Mouse (Mus musculus) cerebellum, adult (tissue): ENCODE results near the gene Selenom.

Source experiments
- ATAC-seq: cut with Nextera tagmentation; 2 replicates; pipeline ENCODE4 v1.9.2; 2017; ENCODE audit warnings: mild to moderate bottlenecking, moderate library complexity, mixed read lengths; ENCODE audit not compliant: insufficient number of reproducible peaks, low FRiP score, low TSS enrichment

Gene Selenom

DNA sequence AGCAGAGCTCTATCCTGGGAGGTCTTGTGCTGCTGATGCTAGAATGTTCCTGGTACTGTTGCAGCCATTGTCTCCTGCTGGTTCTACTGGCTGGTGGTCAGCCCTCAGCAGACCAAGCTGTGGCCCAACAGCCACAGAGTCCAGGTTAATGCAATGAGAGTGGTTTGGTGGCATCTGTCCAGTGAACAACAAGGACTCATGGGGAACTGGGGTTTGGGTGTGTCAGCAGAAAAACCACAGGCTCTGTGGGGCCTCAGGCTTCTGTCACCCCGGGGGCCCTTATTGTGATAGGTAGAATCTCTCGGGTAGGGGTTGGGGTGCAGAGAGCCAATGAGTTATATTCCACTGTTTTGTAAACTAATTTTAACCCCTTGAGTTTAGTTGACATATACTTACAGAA, 4.2 kb upstream of the Selenom start:
- ATAC-seq: no peak

DNA sequence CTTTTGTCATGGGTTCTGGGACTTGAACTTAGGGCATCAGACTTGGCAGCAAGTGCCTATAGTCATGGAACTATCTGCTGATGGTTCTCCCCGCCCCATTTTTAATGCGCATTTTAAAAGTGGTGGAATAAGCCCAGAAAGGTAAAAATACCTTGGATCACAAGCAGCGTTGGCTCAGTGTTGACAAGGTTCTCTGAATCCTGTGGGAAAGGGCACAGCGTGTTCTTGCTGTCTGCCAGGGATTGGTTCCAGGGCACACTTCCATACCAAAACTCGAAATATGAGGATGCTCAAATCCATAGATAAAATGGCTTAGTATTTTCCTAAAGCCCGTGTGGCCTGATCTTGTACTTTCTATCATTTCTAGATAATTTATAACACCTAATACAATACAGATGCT, 1.2 kb upstream of the Selenom start:
- ATAC-seq: no peak

DNA sequence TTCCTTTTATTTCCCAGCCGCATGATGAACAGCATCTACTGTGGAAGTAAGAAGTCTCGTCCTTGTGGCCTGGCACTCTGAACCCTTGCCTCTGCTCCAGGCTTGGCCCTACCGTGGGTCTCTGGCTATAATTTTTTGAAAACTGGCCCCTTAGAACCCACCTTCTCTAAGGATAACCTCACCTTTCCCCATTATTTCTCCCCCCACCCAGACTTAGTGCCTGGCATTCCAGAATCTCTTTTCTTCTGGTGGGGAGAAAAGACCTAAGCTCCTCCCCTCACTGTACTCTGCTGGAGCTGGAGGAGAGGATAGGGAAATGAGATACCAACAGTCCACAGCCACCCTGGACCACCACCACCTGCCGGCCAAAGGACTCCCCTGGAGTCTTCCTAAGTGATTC, 732 bp downstream of the Selenom start:
- no peak for ATAC-seq

DNA sequence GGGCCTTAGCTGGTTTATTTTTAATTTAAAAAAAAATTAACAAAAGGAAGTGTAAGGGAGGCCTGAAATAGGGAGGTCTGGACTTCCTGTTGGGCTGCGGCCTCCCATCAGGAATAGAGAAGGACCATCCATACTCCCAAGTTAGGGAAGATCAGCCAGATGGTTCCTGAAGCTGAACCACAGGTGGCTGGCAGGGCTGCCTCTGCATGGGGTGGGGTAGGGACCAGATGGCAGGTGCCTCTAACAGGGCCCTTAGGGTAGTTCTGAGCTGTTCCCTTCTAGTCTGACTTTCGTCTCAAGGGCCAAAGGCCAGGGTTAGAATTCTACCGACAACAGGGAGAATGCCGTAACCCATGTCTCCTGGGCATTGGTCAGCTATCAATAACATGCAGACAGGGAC, 1.2 kb downstream of the Selenom start:
- peak; percentile 29; the same call in 1 of the 2 replicates for ATAC-seq

DNA sequence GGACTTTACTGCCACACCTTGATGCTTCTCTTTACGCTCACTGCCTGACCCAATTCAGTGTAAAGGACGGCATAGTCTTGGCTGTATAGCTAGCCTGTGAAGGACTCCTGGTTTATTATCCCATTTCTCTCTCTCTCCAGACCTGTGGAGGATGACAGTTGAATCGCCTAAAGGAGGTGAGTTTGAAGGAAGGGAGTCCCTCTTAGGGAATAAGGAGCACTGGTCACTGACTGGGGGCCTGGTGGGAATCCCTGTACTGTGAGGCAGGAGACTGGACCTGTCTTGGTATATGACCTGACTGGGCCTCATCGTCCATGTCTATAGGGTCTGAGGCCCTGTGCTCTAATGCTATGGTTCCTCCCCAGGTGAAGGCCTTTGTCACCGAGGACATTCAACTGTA, 1.6 kb downstream of the Selenom start:
- no peak for ATAC-seq

DNA sequence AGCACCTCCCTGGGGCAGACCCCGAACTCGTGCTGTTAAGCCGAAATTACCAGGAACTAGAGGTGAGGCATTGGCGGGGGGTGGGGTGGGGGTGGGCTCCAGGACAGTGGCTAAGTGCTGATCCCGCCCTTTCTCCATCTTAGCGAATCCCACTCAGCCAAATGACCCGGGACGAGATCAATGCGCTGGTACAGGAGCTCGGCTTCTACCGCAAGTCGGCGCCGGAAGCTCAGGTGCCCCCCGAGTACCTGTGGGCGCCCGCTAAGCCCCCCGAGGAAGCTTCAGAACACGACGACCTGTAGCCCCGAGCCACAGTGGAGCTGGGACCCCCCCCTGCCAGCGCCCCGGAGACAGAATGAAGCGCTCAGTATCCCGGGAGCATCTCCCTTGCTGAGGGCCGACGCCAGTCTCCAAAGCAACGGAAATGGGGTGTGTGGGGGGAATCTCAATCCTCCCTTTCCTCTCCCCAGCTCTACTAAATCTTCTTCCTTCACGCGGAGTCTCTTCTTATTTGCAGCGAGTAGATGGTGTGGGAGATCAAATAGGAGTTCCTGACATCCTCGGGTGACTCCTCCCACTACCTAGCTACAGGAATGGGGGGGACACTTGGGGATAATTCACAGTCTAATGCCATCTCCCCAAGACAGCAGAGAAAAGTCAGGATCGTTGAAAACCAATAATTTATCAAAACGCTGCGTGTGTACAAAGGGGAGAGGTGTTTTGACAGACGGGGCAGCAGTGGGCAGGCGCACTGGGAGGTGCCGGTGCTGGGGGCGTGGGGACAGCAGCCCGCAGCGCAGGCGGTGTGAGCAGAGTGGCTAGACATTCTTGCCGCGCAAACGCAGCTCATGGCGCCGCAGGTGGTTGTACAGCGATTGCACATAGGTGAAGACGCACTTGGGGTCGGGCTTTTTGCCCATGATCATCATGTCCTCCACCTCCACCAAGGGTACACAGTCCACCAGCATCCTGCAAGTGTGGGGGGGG, 2.7 kb downstream of the Selenom start:
- ATAC-seq: no peak

DNA sequence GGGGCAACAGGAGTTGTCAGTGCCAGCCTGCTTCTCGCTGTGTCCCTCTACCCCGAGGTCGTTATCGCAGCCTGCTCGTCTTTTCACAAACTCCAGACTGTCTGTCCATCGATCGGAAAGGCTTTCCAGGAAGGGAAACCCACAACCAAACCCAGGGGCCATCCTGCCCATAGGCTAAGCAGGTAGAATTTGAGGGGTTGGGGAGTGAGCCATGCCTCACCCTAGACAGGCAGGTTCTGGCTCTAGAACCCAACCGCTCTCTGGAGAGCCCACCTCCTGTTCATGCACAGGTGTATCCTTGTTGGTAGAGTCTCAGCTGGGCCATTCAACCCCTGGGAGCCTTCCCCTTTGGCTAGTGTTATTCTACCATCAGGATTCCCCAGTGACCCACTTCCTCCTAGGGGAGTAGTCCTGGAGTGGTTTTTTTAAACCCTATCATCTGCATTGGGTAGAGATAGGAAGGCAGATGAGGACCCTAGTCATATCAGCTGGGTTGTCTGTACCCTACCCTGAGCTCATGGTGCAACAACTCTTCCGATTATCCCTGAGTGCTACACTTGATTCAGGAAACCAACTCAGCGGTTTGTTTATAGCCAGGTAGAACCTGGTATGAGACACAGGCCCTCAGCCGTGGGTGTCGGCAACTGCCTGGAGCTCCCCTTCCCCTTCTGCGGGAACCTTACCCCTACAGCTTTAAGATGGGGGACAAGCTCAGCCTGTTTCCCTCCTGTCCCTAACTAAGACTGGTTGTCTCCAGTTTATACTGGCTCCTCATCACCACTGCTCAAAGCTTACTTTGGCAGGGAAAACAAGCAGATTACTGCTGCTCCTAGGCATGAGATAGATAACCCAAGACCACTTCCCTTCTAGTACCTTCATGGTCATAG, 3.6 kb downstream of the Selenom start:
- no peak for ATAC-seq

DNA sequence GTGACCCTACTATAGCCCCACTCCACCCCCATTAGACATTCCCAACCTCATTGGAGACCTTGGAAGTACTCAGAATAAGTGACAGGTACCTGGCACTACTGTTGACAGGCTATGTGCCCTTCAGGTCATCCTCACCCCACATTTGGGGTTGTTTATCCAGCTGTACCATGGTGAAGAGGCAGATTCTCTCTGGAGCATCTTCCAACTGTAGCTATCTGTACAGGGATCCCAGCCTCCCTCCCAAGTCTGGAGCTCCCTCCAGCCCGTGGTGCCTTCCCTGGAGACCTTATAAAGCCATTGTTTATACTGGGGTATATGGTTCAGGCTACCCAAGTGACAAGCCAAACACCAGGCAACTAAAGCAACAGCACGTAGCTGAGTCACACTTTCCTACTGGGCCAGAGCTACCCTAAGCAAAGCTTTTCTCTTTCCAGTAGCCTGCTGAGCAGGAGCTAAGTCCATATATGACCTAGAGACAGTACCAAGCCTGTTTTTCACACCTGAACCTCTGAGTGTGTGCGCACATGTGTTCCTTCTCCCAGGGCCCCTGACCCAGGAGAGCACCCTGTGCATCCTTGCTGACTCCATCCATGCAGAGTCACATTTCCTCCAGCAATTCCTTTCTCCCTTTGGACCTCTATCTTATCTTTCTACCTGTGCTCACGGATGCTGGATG, 4.7 kb downstream of the Selenom start:
- ATAC-seq: no peak

DNA sequence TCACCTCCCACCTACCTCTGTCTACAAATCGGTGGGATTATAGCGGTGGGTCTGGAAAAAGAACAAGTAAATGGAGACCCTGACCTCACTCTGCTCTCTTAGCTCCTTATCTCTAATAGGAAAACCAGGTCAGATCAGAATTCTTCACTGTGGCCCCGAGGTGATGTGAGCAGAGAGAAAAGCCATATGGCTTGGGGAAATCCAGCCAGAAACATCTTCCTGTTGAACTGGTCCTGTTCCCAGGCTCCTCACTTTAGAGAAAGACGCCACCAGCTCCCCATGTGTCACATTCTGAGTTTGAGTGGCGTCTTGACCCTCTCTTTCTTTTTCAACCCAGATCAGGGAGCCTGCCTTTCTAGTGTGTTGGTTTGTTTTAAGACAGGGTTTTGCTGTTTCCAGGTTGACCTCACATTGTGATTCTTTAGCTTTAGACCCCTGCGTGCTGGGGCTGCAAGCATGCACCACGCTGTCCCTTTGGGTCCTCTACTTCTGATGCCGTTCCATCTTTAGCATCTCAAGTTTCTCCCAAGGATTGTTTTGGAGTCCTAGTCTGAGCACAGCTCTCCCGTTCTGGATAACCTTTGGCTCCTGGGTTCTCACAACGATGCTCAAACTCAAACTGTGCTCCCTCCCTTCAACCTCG, 5.4 kb downstream of the Selenom start:
- ATAC-seq: no peak

DNA sequence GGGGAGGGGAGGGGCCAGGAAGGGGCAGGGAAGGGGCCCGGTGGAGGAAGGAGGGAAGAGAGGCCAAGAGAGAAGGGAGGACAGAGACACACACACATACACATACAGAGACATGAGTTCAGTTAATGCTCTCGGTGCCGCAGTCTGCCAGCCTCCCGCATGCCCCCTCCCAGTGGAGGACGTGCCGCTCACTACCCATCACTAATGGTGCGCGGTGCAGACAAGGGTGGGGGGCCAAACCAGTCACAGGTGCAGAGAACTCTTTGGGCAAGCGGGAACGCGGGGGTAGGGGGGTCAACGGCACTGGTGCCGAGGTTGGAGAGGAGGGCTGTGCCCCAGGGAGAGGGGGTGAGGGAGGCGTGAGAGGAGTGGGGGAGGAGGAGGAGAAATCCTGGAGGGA, 6.4 kb downstream of the Selenom start:
- no peak for ATAC-seq

DNA sequence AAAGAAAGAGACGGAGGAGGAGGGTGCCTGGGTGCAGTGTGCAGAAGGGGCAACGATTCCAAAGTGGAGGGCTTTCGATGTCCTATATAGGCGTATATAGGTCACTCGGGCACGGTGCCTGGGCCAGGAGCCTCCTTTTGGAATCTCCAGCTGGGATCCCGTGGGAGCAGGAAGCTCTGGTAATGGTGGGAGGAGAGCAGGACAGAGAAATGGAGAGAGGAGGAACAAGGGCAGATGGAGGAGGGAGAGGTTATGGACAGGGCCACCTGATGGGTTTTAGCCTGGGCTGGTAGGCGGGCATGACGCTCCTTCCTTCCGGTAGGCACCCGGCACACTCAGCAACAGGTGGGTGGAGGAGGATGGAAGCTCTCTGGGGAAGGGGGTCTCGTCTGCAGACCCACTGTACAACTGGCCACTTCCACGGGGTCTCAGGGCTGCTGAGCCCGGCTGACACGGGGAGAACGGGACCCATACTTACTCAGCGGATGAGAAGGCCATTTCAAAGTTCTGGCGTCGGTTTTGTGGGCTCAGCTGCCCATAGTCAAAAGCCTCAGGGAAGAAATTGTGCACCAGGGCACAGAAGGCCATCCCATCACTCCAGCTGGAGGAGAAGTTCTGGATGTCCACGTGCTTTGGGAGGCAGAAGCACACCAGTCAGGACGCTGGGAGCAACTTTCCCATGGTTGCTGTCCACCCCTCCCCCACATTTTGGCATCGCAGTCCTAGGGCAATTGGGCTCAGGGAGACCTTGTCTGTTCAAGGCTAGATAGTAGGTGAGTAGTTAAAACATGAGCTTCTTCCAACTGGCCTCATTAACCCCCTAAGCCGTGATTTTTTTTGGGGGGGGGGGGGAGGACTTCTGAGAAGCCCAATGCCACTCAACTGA, 7.1 kb downstream of the Selenom start:
- 0 out of 2 replicates have a peak, but pooled peaks have one; percentile 22 for ATAC-seq

DNA sequence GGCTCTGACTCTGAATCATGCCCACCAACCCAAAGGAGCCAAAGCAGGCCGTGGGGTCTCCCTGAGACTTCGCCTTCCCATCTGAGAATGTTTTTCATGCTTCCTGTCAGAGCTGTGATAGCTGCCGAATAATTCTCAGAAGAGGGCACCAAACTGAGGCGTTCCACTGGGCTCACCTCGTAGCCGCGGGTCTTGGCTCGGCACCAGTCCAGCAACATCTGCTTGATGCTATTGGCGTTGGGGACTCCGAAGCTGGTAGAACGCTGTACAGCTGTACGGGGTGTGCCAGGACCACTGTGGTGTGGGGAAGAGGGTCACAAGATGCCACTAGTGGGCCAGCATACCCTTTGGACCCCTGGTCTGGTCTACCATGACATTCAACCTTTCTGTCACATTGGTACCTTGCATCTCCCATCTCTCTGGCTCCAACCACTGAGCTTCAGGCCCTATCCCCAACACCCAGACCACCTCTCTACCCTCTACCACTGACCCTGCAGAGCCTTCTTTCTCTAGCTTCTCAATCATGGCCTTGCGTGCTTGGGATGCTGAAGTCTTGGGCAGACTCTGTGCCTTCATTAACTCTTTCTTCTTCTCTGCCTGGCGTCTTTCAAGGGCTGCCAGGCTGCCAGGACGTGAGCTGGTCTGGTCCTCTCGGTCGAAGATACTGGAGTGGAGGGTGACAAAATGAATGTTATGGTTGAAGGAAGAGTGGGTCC, 8.0 kb downstream of the Selenom start:
- no peak for ATAC-seq

DNA sequence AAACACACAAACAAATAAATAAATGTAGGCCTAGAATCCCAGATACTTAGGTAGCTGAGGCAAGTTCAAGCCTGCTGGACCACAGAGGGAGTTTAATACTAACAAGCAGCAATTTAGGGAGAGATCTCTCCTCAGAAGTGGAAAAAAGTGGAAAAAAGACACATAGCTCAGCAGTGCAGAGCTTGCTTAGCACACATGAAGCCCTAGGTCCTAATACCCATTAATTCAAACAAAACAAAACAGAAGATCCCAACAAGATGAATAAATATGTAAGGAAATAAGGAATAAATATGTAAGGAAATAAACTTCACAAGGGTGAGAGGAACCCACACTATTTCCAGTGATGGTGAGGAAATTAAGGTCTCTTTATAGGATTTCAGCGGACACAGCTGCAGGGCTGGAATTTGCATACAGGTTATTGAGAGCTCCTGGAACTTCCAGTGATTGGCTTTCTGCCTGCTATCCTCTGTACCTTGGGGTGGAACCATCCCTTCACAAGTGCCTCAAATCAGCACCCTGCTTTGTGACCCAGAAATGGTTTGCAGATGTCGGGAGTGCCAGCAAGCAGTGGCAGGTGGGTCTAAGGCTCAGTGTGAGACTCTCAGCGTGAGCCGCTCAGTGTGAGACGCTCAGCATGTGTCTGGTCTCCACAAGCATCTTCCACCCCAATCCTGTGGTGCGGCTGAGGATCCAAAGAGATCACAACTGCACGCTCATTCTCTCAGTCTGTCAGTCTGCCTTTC, 9.5 kb downstream of the Selenom start:
- no peak for ATAC-seq

DNA sequence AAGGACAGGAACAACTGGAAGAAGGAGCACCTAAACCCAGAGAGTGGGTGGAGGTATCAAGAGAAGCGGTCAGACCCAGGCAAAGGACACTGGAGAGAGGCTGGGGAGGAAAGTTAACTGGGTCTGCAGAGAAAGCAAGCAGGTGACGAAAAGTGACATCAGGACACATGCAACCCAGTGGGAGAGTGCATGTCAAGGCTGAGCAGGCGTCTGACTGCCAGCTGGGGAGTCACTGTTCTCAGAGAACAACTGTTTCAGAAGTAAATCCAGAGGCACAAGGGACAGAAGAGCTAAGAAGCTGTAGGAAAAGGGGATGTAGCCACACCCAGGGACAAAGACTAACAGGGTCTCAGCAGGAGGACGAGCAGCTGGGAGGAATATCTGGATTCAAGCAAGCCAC, 11.1 kb downstream of the Selenom start:
- ATAC-seq: no peak

DNA sequence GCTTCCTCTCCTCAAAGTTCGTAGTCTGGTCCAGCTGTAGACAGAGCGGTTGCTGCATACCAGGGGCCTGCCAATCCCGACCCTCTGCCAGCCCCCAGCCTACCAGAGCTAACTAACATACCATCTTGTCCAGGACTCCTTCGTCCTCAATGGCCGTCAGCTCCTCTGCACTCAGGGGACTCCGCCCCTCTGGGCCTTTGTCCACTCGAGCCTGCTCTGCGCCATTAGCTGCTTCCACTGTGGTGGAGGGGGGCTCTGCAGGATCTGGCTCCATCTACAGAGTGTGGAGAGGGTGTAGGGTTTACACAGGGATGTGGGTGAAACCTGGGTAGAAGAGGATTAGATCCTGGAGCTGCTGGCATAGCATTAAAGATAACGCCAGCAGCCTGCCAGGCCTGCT, 11.7 kb downstream of the Selenom start:
- no peak for ATAC-seq

DNA sequence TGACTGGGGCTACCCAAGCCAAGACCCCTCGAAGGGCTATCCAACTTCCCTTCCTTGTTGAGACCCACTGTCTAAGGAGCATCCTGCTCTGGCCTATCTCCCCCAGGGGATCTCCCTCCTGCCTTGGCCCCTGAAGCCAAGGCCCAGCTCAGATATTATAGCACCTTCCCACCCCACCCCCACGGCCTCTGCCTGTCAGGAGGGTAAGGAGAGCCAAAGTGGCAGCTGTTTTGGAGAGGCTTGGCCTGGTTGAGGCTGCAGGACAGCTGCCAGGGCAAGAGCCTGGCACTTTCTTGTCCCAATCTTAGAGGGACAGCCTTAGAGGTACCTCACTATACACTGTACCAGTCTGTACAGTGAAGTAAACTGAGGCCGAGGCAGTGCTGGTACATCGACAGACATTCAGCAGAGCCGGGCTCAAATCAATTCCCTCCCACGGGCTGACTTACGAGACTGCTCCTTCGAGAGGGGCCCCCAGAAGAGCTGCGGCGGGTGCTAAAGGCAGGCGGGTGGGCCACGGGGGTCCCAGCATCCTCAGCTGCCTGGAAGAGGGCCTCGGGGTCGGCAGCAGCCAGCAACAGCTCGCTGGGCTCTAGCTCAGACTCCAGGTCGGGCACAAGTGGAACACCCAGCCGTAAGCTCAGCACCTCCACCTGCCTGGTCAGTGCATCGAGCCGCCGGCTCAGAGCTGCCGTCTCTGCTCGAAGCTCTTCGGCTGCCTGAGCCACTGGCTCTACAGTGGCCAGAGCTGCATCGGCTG, 12.7 kb downstream of the Selenom start:
- no peak for ATAC-seq

DNA sequence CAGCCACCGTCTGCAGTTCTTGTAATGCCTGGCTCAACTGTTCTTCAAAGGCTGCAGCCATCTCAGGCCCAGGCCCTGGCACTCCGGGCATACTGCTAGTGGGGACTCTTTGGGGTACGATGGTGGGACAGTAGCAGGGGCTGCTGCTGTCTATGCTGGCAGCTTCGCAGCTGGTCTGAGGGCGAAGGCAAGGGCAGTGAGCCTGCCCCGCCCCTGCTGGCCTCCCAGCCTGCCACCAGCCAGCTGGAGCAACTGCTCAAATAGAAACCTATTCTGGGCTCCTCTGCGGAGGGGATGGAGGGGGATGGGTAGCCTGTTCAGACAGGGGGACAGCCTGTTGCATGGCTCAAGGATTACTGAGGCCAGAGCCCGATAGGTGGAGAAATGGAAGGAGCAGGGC, 13.3 kb downstream of the Selenom start:
- ATAC-seq: no peak
